Mouse (Mus musculus) c-Kit-positive CD71-negative TER-119-negative erythroid progenitor cells, embryonic 14.5 days (primary cell): ENCODE data around the gene C130026I21Rik.
"Not testable (repeated sequence)": the region's sequence is repeated elsewhere in the genome, so short reads cannot be mapped to it uniquely, and the experiment has no call there.

Experiments
- DNase-seq: peaks from one replicate; pipeline ENCODE4 v3.0.0-alpha.2; 2013; ENCODE audit warnings: low read depth

C130026I21Rik gene

GRCm38 (mm10) chr1:85270466-85270865 lies at the start of gene C130026I21Rik:
C130026I21Rik (minus strand) TSS chr1:85270566.
- DNase-seq = not testable (repeated sequence)

GRCm38 (mm10) chr1:85287063-85287462 lies 16.7 kb upstream of the C130026I21Rik start:
- not testable (repeated sequence) for DNase-seq

GRCm38 (mm10) chr1:85276421-85276820 lies 6.1 kb upstream of the C130026I21Rik start:
- DNase-seq = not testable (repeated sequence)

GRCm38 (mm10) chr1:85258634-85259033 lies 11.7 kb downstream of the C130026I21Rik start:
- not testable (repeated sequence) for DNase-seq

GRCm38 (mm10) chr1:85255217-85255616 lies 15.1 kb downstream of the C130026I21Rik start:
- not testable (repeated sequence) for DNase-seq

- DNase-seq = not testable (repeated sequence)
Measured at GRCm38 (mm10) chr1:85251211-85251610, 19.2 kb downstream of the C130026I21Rik start.

GRCm38 (mm10) chr1:85248985-85249384 lies 21.4 kb downstream of the C130026I21Rik start:
- DNase-seq = not testable (repeated sequence)

- DNase-seq = not testable (repeated sequence)
Measured at GRCm38 (mm10) chr1:85246776-85247460, 23.4 kb downstream of the C130026I21Rik start.

- DNase-seq = not testable (repeated sequence)
Measured at GRCm38 (mm10) chr1:85246266-85246665, 24.1 kb downstream of the C130026I21Rik start.

- DNase-seq = not testable (repeated sequence)
Measured at GRCm38 (mm10) chr1:85244941-85245340, 25.4 kb downstream of the C130026I21Rik start.

GRCm38 (mm10) chr1:85243023-85243422 lies 27.3 kb downstream of the C130026I21Rik start:
- DNase-seq = not testable (repeated sequence)

GRCm38 (mm10) chr1:85239018-85239775 lies 31.2 kb downstream of the C130026I21Rik start:
- DNase-seq = not testable (repeated sequence)

- not testable (repeated sequence) for DNase-seq
Measured at GRCm38 (mm10) chr1:85206531-85206930, 63.8 kb downstream of the C130026I21Rik start.

GRCm38 (mm10) chr1:85199523-85199922 lies 70.8 kb downstream of the C130026I21Rik start:
- DNase-seq = not testable (repeated sequence)

- DNase-seq = not testable (repeated sequence)
Measured at GRCm38 (mm10) chr1:85198647-85199350, 71.6 kb downstream of the C130026I21Rik start.

GRCm38 (mm10) chr1:85196732-85197131 lies 73.6 kb downstream of the C130026I21Rik start:
- not testable (repeated sequence) for DNase-seq

- not testable (repeated sequence) for DNase-seq
Measured at GRCm38 (mm10) chr1:85193761-85194160, 76.6 kb downstream of the C130026I21Rik start.

- DNase-seq = not testable (repeated sequence)
Measured at GRCm38 (mm10) chr1:85181981-85182380, 88.4 kb downstream of the C130026I21Rik start.

GRCm38 (mm10) chr1:85178971-85179370 lies 91.4 kb downstream of the C130026I21Rik start:
- not testable (repeated sequence) for DNase-seq

- DNase-seq = not testable (repeated sequence)
Measured at GRCm38 (mm10) chr1:85162841-85163240, 107.5 kb downstream of the C130026I21Rik start.

GRCm38 (mm10) chr1:85155151-85155550 lies 115.2 kb downstream of the C130026I21Rik start:
- DNase-seq = not testable (repeated sequence)

- not testable (repeated sequence) for DNase-seq
Measured at GRCm38 (mm10) chr1:85133671-85134070, 136.7 kb downstream of the C130026I21Rik start.
